Mouse (Mus musculus): ENCODE data around the gene Ldb2. TPM values are rescaled to one million over a fixed set of nuclear protein-coding genes. Genes with fewer than 3 reads are reported as not detected.

Gene Ldb2
- polyA plus RNA-seq, 1 experiment from 2014 or later: 3.5 TPM

DNA sequence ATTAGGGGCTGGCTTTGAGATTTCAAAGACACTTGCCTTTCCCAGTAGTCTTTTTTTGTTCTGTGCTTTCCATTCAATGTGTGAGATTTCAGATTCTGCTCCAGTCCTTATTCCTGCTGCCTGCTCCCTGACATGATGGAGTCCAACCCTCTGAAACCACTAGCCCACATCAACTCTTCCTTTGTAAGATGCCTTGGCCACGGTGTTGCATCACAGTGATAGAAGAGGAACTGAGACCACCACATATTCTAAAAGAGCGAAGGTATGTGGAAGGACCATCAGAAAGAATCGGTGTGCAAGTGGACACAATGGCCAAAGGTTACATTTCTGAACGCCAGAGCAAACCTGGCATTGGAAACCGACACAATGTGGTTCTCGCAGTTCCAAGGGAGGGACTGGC, 309.0 kb downstream of the Ldb2 start:
- no peaks in the 10 kb centered on the region for H3K27me3 ChIP-seq
- no peak overlapping the region for H3K4me2 ChIP-seq

DNA sequence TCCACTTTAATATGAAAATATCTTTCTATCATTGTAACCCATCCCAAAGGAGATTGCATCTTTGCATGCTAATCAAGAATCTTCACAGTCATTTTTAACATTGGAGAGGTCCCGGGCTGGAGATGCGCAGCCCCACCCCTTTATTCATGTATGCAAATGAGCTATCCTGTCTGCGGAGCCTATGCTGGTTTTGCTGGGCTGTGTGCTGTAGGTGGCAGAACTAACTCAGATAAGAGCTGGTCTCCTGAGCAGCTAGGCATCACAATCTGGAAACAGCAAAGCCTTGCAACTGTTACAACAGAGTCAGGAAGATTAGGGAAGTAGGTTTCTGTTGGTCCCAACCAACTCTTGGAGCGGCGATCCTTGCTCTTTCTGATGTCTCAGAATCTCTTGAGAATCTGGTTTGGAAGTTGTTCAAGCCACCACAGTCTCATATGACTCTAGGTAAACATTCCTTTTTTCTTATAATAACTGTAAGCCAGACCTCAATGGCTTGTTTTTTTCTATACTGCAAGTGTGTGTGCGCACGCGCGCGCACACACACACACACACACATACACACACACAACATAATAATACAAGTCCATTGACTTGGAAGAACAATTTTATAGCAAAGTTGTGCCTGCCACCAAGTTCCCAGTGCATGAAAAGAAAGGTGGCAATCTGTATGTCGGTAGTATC, 315.9 kb downstream of the Ldb2 start:
- Histone ChIP-seq H3K27me3 (no peaks in the 10 kb centered on the region), H3K9me3 (replicated peaks) (no peaks in the 10 kb centered on the region), H3K4me3 (replicated peaks) (no peak overlapping the region), H3K4me1 (replicated peaks) (no peaks in the 10 kb centered on the region), H3K9ac (no peak overlapping the region), H3K27ac (replicated peaks) (no peak overlapping the region), H3K36me3 (replicated peaks) (no peaks in the 10 kb centered on the region), H3K4me2 (no peak overlapping the region)
- WGBS (ENCODE audit: insufficient replicate concordance): 71% methylated on average over 11 of the region's 11 CpGs
- ATAC-seq (ENCODE audit: insufficient read depth): no peak

More for the DNA sequence above, 309.0 kb downstream of the Ldb2 start:
- H3K4me1 ChIP-seq (replicated peaks): no peaks in the 10 kb centered on the region
- H3K27ac ChIP-seq (replicated peaks): no peak overlapping the region
- no peaks in the 10 kb centered on the region for H3K36me3 ChIP-seq (replicated peaks)
- no peaks in the 10 kb centered on the region for H3K9me3 ChIP-seq (replicated peaks)
- 66% methylated on average over 6 of the region's 6 CpGs for WGBS (ENCODE audit: insufficient replicate concordance)
- H3K4me3 ChIP-seq (replicated peaks): no peak overlapping the region
- no peak for ATAC-seq (ENCODE audit: insufficient read depth)
- no peak overlapping the region for H3K9ac ChIP-seq

DNA sequence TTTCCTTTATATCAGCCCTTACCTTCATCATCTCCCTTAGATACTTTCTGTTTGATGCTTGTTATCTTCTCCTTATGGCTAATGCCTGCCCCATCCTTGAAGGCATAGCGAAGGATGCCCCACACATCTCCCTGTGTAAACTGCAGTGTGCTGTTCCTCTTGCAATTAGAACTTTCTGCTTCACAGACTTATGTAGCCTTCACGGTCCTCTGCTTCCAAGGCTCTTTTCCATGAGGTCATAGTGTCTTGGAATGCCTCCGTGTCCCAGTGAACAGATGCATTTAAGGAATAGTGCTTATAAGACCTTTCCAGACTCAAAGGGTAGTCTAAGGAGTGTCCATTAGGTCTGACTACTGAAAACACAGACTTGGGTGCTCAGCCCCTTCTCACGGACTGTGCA, 318.1 kb downstream of the Ldb2 start:
- no peaks in the 10 kb centered on the region for H3K27me3 ChIP-seq
- no peak for ATAC-seq (ENCODE audit: insufficient read depth)
- WGBS (ENCODE audit: insufficient replicate concordance): 63% methylated on average over 4 of the region's 4 CpGs

GRCm38 (mm10) chr5:44476356-44476755, 323.1 kb downstream of the Ldb2 start:
- Histone ChIP-seq H3K4me2 (no peak overlapping the region), H3K27ac (replicated peaks) (no peak overlapping the region), H3K27me3 (no peaks in the 10 kb centered on the region), H3K9me3 (replicated peaks) (no peaks in the 10 kb centered on the region), H3K4me3 (replicated peaks) (no peak overlapping the region), H3K9ac (no peak overlapping the region), H3K36me3 (replicated peaks) (no peaks in the 10 kb centered on the region), H3K4me1 (replicated peaks) (no peaks in the 10 kb centered on the region)
- no peak for ATAC-seq (ENCODE audit: insufficient read depth)
- WGBS (ENCODE audit: insufficient replicate concordance): 37% methylated on average over 4 of the region's 4 CpGs

More for the DNA sequence above, 318.1 kb downstream of the Ldb2 start:
- no peaks in the 10 kb centered on the region for H3K4me1 ChIP-seq (replicated peaks)
- H3K4me2 ChIP-seq: no peak overlapping the region
- H3K4me3 ChIP-seq (replicated peaks): no peak overlapping the region
- H3K9me3 ChIP-seq (replicated peaks): no peaks in the 10 kb centered on the region
- H3K36me3 ChIP-seq (replicated peaks): no peaks in the 10 kb centered on the region
- H3K27ac ChIP-seq (replicated peaks): no peak overlapping the region
- H3K9ac ChIP-seq: no peak overlapping the region

DNA sequence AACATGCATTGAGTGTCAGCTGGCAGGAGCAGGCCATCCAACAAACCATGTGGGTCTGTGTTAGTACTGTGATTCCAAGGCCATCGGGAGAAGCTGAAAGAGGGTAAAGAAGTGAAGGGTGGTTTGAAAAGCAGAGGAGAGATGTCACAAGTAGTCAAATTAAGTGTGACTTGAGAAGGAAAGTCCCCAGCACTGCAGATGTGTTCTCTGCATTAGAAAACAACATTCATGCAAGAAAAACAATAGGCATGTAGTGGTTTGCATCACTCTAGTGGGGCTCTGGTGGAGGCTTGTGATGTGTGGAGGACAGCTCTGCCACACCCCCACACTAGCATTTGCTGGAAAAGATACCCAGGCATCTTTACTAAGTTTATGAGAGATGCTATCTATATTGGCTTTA, 323.9 kb downstream of the Ldb2 start:
- Histone ChIP-seq H3K27me3 (no peaks in the 10 kb centered on the region), H3K4me1 (replicated peaks) (no peaks in the 10 kb centered on the region), H3K9ac (no peak overlapping the region), H3K36me3 (replicated peaks) (no peaks in the 10 kb centered on the region), H3K9me3 (replicated peaks) (no peaks in the 10 kb centered on the region), H3K4me3 (replicated peaks) (no peak overlapping the region), H3K27ac (replicated peaks) (no peak overlapping the region), H3K4me2 (no peak overlapping the region)
- no peak for ATAC-seq (ENCODE audit: insufficient read depth)
- WGBS (ENCODE audit: insufficient replicate concordance): 63% methylated on average over 1 of the region's 1 CpGs

DNA sequence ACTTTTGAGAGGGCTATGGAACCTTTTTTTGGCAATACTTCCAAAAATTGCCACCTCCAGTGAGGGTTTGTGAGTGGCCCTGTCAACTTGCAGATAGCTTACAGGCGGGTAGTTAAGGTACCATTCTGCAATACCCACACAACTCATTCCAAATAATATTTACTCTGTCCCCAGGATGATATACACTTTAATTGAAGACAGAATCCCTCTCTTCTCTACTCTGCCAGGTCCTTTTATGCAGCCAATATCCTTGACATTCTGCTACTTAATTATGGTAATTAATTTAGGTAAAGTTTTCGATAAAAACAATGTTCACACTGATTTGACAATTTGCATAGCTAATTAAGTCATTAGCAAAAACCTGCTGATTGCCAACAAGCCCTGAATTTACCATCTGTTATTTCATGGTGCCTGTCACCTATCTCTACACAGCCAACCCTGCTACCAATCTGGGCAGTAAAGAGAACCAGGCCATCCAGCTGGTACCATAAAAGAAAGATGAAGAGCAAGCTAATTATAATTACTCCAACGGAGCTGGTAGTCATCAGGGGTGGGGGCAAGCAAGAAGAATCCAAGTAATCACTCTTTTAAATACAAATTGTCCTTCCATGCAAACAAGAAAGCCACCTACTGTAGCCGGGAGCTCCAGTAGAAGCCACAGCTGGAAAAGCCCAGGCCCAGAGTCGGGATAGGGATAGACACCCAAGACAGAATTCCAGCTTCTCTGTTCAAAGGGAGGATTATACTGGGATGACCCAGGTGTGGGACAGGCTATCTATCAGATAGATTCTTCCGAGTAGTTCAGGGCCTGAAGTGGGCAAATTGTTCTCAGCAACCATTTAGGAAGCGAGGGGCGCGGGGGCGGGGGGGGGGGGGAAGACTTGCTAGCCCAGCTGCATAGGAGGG, 325.4 kb downstream of the Ldb2 start:
- H3K4me1 ChIP-seq (replicated peaks): no peaks in the 10 kb centered on the region
- no peak for ATAC-seq (ENCODE audit: insufficient read depth)
- no peak overlapping the region for H3K4me2 ChIP-seq
- H3K9me3 ChIP-seq (replicated peaks): no peaks in the 10 kb centered on the region
- H3K9ac ChIP-seq: no peak overlapping the region
- H3K36me3 ChIP-seq (replicated peaks): no peaks in the 10 kb centered on the region
- WGBS (ENCODE audit: insufficient replicate concordance): 74% methylated on average over 10 of the region's 10 CpGs
- no peaks in the 10 kb centered on the region for H3K27me3 ChIP-seq
- no peak overlapping the region for H3K27ac ChIP-seq (replicated peaks)
- no peak overlapping the region for H3K4me3 ChIP-seq (replicated peaks)

- Histone ChIP-seq H3K9ac (no peak overlapping the region), H3K4me2 (no peak overlapping the region), H3K4me3 (replicated peaks) (no peak overlapping the region), H3K27me3 (no peaks in the 10 kb centered on the region), H3K9me3 (replicated peaks) (no peaks in the 10 kb centered on the region), H3K27ac (replicated peaks) (no peak overlapping the region), H3K4me1 (replicated peaks) (no peaks in the 10 kb centered on the region), H3K36me3 (replicated peaks) (no peaks in the 10 kb centered on the region)
- whole genome bisulfite sequencing (ENCODE audit: insufficient replicate concordance): 47% methylated on average over 4 of the region's 4 CpGs
- no peak for ATAC-seq (ENCODE audit: insufficient read depth)
These were observed 334.2 kb downstream of the Ldb2 start for GRCm38 (mm10) chr5:44465238-44465637.

Data from liver, embryonic 15.5 days (tissue).